ENCODE assay signal across 22 mouse cellular contexts in genomic region chr1:40354665-40355064, GRCm38 (mm10). TPM values are rescaled to one million over a fixed set of nuclear protein-coding genes. Genes with fewer than 3 reads are reported as not detected.
DNase-seq lines count a peak whose midpoint lies in the region; ATAC-seq lines count a peak whose summit lies in the region.
"Had no signal": no experiment of that assay in that cellular context is flagged by ENCODE, and none has a peak within 500 bp of the region (broad histone marks: within the 10 kb centered on the region; RNA-seq: fewer than 3 reads in every experiment).

No protein-coding gene starts in this region.

- peak; percentile 62 for DNase-seq in heart, adult 11 months
- DNase-seq in heart, adult 9 months (ENCODE audit: low spot score in 2 of 2): no peak
- peak; percentile 5 for DNase-seq in A20 (ENCODE audit: low read depth, low spot score)
- no peak for DNase-seq in frontal cortex, postnatal 14 days (ENCODE audit: low spot score in 2 of 2)
- DNase-seq in embryo, embryonic 10.5 days (ENCODE audit: low spot score): no peak
- DNase-seq in right cerebral cortex, postnatal 10 days (ENCODE audit: low spot score in 2 of 2): no peak
- DNase-seq: adrenal gland, adult 8-10 months; adrenal gland, postnatal 25 days; B cell, adult 2 months; cerebellum, adult 2 months; cerebellum, adult 9-11 months; cerebellum, postnatal 25 days; gastrocnemius, adult 2 months; gastrocnemius, postnatal 14 days; heart, adult 2 months had no signal

- ATAC-seq in common myeloid progenitor, adult 5-6 weeks (replicated peaks; ENCODE audit: low read depth, poor library complexity, severe bottlenecking): 0 out of 2 replicates have a peak, but pooled peaks have one; percentile 8
- 0 out of 2 replicates have a peak, but pooled peaks have one; percentile 14 for ATAC-seq in neutrophil, adult 5-6 weeks (ENCODE audit: extremely low read depth, insufficient number of reproducible peaks, low FRiP score, poor library complexity, severe bottlenecking)
- ATAC-seq: activated CD4-positive, CD25-positive, alpha-beta regulatory T cell, adult 4 months; forebrain, embryonic 13.5 days; forebrain, embryonic 16.5 days; intestine, embryonic 15.5 days had no signal

RNA-seq across cellular contexts. Expression of gene Il1rl2, which starts 30.3 kb away (rescaled TPM):
- total RNA-seq in common myeloid progenitor, adult 5-6 weeks (2017): 1.4 and 4.2 TPM in 2 replicates
- total RNA-seq in neutrophil, adult 5-6 weeks (2017): 0.70 and 1.6 TPM in 2 replicates
- total RNA-seq: CH12.LX had no signal

Comparison
In these comparisons a context has a peak if more than half of its experiments do, and no peak if none do; other contexts are left out.
1. DNase-seq: peak in heart, adult 11 months (single experiment) and A20 (single experiment); none in heart, adult 9 months (0 of 2), frontal cortex, postnatal 14 days (0 of 2), embryo, embryonic 10.5 days (single experiment) and right cerebral cortex, postnatal 10 days (0 of 2).